Mouse (Mus musculus): Measurements from ENCODE around the gene Slc15a1.

DNA sequence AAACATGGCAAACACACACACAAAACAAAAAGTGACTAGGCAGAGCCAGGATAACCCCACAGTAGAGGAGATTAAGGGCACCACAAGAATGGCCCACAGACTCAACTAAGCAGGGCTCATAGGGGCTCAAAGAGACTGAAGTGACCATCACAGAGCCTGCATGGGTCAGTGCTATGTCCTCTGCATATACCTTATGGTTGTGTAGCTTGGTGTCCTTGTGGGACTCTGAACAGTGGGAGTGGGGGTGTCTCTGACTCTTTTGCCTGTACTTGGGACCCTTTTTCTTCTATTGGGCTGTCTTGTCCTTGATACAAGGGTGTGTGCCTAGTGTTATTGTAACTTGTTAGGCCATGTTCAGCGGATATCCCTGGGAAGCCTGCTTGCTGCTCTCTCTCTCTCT lies 46.5 kb downstream of the Slc15a1 start:
- TF ChIP-seq CTCF (IDR thresholded peaks at IDR 0.05; ENCODE audit: extremely low read depth, insufficient read length, insufficient replicate concordance, low read depth, low read length), result no peak
- TF ChIP-seq POLR2A (IDR thresholded peaks at IDR 0.05; ENCODE audit: low read depth, low read length), result no peak

Measured in small intestine, adult 2 months (tissue).